Mouse (Mus musculus) forebrain, embryonic 16.5 days (tissue): Measurements from ENCODE around the gene Hes7. TPM values are rescaled to one million over a fixed set of nuclear protein-coding genes. Genes with fewer than 3 reads are reported as not detected.

Experiments
- ATAC-seq: fragments of 200-750 bp; cut with Nextera tagmentation; 2 replicates; pipeline ENCODE4 v1.8.0; 2017; ENCODE audit warnings: mild to moderate bottlenecking, moderate library complexity
- H3K27ac ChIP-seq: fragments of 300-500 bp; sonication (generic); 2 replicates; pipeline ENCODE4 v1.5.1; 2014; ENCODE audit warnings: low read length, control low read depth
- H3K27me3 ChIP-seq: fragments of 300-500 bp; sonication (generic); replicated peaks from 2 replicates; pipeline ENCODE4 v1.6.1; 2014; ENCODE audit warnings: low read length; ENCODE audit not compliant: control insufficient read depth, insufficient read depth
- H3K36me3 ChIP-seq: fragments of 300-500 bp; sonication (generic); 2 replicates; pipeline ENCODE4 v1.6.1; 2014; ENCODE audit not compliant: control insufficient read depth, insufficient read depth
- H3K4me1 ChIP-seq: fragments of 300-500 bp; sonication (generic); replicated peaks from 2 replicates; pipeline ENCODE4 v1.6.1; 2014; ENCODE audit warnings: low read length; ENCODE audit not compliant: control insufficient read depth, insufficient read depth
- H3K4me2 ChIP-seq: fragments of 300-500 bp; sonication (generic); 2 replicates; pipeline ENCODE4 v1.6.1; 2014; ENCODE audit warnings: mild to moderate bottlenecking, low read length, control low read depth
- H3K4me3 ChIP-seq: fragments of 300-500 bp; sonication (generic); replicated peaks from 2 replicates; pipeline ENCODE4 v1.5.1; 2014; ENCODE audit warnings: mild to moderate bottlenecking, low read length, control low read depth
- H3K9ac ChIP-seq: fragments of 300-500 bp; sonication (generic); replicated peaks from 2 replicates; pipeline ENCODE4 v1.6.1; 2014; ENCODE audit warnings: low read depth, low read length, control low read depth
- H3K9me3 ChIP-seq: fragments of 300-500 bp; sonication (generic); 2 replicates; pipeline ENCODE4 v1.6.1; 2016; ENCODE audit warnings: low read length; ENCODE audit not compliant: control insufficient read depth
- WGBS: fragments of 180-500 bp; shearing (Covaris S2); extraction: QIAGEN DNeasy Blood & Tissue Kit; methylation state at CpG from one replicate; pipeline ENCODE4 v1.1.7; 2014; 5-methylcytosine and 5-hydroxymethylcytosine counted together
- polyA plus RNA-seq: library from polyadenylated mRNA; unstranded; fragments of >200 nt; fragmentation: Nextera tagmentation; extraction: Ambion mirVana; gene quantifications from 2 replicates; pipeline ENCODE4 v1.2.1, GENCODE M21; 2015

Gene Hes7
- polyA plus RNA-seq, 1 experiment from 2014 or later: 0.67 TPM

- no peak overlapping the region for H3K9ac ChIP-seq
- ATAC-seq: no peak
- no peak overlapping the region for H3K4me3 ChIP-seq
- no peaks in the 10 kb centered on the region for H3K27me3 ChIP-seq
- peaks cover 22% of the 10 kb centered on the region for H3K4me1 ChIP-seq
- H3K36me3 ChIP-seq: no peaks in the 10 kb centered on the region
- H3K9me3 ChIP-seq: no peaks in the 10 kb centered on the region
- WGBS: 47% methylated on average over 8 of the region's 9 CpGs
- no peak overlapping the region for H3K27ac ChIP-seq
- H3K4me2 ChIP-seq: no peak overlapping the region
Measured at GRCm38 (mm10) chr11:69075764-69076479, 44.3 kb upstream of the Hes7 start.

- Histone ChIP-seq H3K4me2 (no peak overlapping the region), H3K36me3 (no peaks in the 10 kb centered on the region), H3K27ac (no peak overlapping the region), H3K9me3 (no peaks in the 10 kb centered on the region), H3K4me3 (no peak overlapping the region), H3K9ac (no peak overlapping the region), H3K27me3 (no peaks in the 10 kb centered on the region), H3K4me1 (peaks cover 15% of the 10 kb centered on the region)
- WGBS: 43% methylated on average over 5 of the region's 5 CpGs
- no peak for ATAC-seq
Measured at GRCm38 (mm10) chr11:69076572-69076971, 43.6 kb upstream of the Hes7 start.

GRCm38 (mm10) chr11:69077316-69077715 is 42.9 kb upstream of the Hes7 start:
- H3K36me3 ChIP-seq: no peaks in the 10 kb centered on the region
- no peak overlapping the region for H3K4me2 ChIP-seq
- H3K4me1 ChIP-seq: peaks cover 10% of the 10 kb centered on the region
- H3K9ac ChIP-seq: no peak overlapping the region
- no peak overlapping the region for H3K27ac ChIP-seq
- no peaks in the 10 kb centered on the region for H3K9me3 ChIP-seq
- no peaks in the 10 kb centered on the region for H3K27me3 ChIP-seq
- ATAC-seq: no peak
- WGBS: 83% methylated on average over 9 of the region's 9 CpGs
- no peak overlapping the region for H3K4me3 ChIP-seq

- Histone ChIP-seq H3K9ac (no peak overlapping the region), H3K9me3 (no peaks in the 10 kb centered on the region), H3K27me3 (no peaks in the 10 kb centered on the region), H3K27ac (no peak overlapping the region), H3K4me3 (no peak overlapping the region), H3K36me3 (no peaks in the 10 kb centered on the region), H3K4me1 (peaks cover 6% of the 10 kb centered on the region; the same call in 1 of the 2 replicates), H3K4me2 (no peak overlapping the region)
- ATAC-seq: no peak
- 89% methylated on average over 6 of the region's 6 CpGs for WGBS
Measured at GRCm38 (mm10) chr11:69078041-69078440, 42.2 kb upstream of the Hes7 start.

- Histone ChIP-seq H3K4me1 (peaks cover 5% of the 10 kb centered on the region; the same call in 1 of the 2 replicates), H3K36me3 (no peaks in the 10 kb centered on the region), H3K27me3 (no peaks in the 10 kb centered on the region), H3K4me3 (no peak overlapping the region), H3K9ac (no peak overlapping the region), H3K4me2 (no peak overlapping the region), H3K27ac (no peak overlapping the region), H3K9me3 (no peaks in the 10 kb centered on the region)
- ATAC-seq: no peak
- WGBS: 85% methylated on average over 5 of the region's 5 CpGs
Measured at GRCm38 (mm10) chr11:69078805-69079438, 41.3 kb upstream of the Hes7 start.

GRCm38 (mm10) chr11:69080102-69080854 is 39.9 kb upstream of the Hes7 start:
- Histone ChIP-seq H3K4me2 (no peak overlapping the region), H3K4me3 (no peak overlapping the region), H3K4me1 (no peaks in the 10 kb centered on the region), H3K36me3 (no peaks in the 10 kb centered on the region), H3K27ac (no peak overlapping the region), H3K9ac (no peak overlapping the region), H3K27me3 (no peaks in the 10 kb centered on the region), H3K9me3 (no peaks in the 10 kb centered on the region)
- ATAC-seq: no peak
- WGBS: 83% methylated on average over 15 of the region's 15 CpGs

GRCm38 (mm10) chr11:69080855-69081222 is 39.4 kb upstream of the Hes7 start:
- 92% methylated on average over 8 of the region's 8 CpGs for WGBS
- ATAC-seq: no peak
- H3K36me3 ChIP-seq: no peaks in the 10 kb centered on the region
- H3K9ac ChIP-seq: no peak overlapping the region
- H3K4me2 ChIP-seq: no peak overlapping the region
- no peaks in the 10 kb centered on the region for H3K9me3 ChIP-seq
- H3K27me3 ChIP-seq: no peaks in the 10 kb centered on the region
- H3K27ac ChIP-seq: no peak overlapping the region
- no peaks in the 10 kb centered on the region for H3K4me1 ChIP-seq
- H3K4me3 ChIP-seq: no peak overlapping the region

GRCm38 (mm10) chr11:69081613-69082012 is 38.6 kb upstream of the Hes7 start:
- H3K4me2 ChIP-seq: no peak overlapping the region
- H3K36me3 ChIP-seq: no peaks in the 10 kb centered on the region
- no peaks in the 10 kb centered on the region for H3K27me3 ChIP-seq
- ATAC-seq: no peak
- WGBS: 86% methylated on average over 7 of the region's 7 CpGs
- H3K9ac ChIP-seq: no peak overlapping the region
- H3K4me3 ChIP-seq: no peak overlapping the region
- H3K27ac ChIP-seq: no peak overlapping the region
- H3K9me3 ChIP-seq: no peaks in the 10 kb centered on the region
- no peaks in the 10 kb centered on the region for H3K4me1 ChIP-seq

GRCm38 (mm10) chr11:69085608-69086007 is 34.6 kb upstream of the Hes7 start:
- no peak overlapping the region for H3K27ac ChIP-seq
- H3K36me3 ChIP-seq: 0 out of 2 replicates have a peak, but pooled peaks cover 2% of the 10 kb centered on the region
- H3K27me3 ChIP-seq: no peaks in the 10 kb centered on the region
- no peaks in the 10 kb centered on the region for H3K9me3 ChIP-seq
- H3K4me2 ChIP-seq: no peak overlapping the region
- H3K9ac ChIP-seq: no peak overlapping the region
- peaks cover 20% of the 10 kb centered on the region for H3K4me1 ChIP-seq
- H3K4me3 ChIP-seq: no peak overlapping the region
- 71% methylated on average over 6 of the region's 6 CpGs for WGBS
- ATAC-seq: no peak
